Mouse (Mus musculus): Measurements from ENCODE around the gene Znfx1.
A peak's percentile ranks its signal among the peaks of the same experiment; 100 is the strongest.

Gene Znfx1

DNA sequence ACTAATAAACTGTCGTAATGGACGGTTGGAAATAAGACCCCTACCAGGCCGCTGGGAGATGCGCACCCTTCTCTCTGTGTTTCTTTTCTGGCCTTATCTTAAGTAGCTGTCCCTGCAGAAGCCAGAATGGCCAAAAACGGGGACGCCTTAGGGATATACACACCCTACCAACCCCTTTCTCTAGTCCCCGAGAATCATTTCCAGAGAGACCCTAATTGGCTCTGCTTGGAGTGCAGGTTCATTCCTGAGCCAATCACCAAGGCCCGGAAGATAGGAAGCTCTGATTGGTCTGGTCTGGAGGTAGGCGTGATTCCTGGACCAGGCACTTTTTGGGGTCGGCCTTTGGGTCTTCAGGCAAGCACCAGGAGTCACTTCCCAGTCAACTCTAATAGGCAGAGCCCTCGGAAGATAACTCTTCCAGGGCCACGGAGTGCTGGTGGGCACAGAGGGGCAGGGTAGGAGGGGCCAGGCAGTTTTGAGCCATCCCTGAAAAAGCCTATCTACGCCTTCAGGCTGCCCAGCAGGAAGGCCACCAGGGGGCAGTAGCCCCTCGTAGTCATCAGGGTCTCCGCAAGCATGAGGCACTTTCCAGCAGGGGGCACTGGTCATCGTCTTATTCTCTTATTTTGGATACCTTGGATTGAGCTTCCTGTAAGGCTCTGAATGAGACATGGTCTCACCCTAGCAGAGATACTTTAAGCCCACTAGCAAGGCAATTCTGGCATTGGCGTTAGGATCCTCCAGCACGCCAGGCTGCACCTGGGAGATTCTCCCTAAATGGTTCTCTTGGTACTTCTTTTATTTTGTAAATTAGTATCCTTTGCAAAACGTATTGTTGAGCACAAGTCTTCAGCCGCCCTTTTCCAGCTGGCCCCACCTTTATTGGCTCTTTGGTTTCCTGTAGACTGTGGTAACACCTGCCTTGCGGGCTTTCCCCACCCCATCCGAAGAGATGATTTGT lies 9.1 kb upstream of the Znfx1 start:
- peak; percentile 93 for DNase-seq (ENCODE audit: low read depth, low spot score)

GRCm38 (mm10) chr2:167071266-167071640 lies 8.4 kb upstream of the Znfx1 start:
- no peak for DNase-seq (ENCODE audit: low read depth, low spot score)

DNA sequence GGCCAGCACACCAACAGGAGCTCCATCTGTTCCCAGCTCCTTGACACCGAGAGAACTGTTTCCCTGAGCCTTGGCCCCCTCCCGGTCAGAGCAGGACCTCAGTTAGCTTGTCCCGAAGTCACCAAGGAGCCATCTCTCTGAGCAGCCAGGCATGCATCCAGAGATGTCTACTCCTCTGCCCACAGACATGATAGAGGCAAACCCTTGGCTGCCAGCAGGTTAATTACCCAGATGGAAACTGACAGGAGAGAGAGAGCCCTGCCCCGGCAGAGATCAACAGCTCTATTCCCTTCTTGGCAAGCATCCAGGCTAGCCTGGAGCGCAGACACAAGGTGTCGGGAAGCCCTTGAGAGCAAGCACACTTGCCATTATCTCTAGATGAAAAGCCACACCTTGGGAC lies 7.5 kb upstream of the Znfx1 start:
- DNase-seq (ENCODE audit: low read depth, low spot score): no peak

DNA sequence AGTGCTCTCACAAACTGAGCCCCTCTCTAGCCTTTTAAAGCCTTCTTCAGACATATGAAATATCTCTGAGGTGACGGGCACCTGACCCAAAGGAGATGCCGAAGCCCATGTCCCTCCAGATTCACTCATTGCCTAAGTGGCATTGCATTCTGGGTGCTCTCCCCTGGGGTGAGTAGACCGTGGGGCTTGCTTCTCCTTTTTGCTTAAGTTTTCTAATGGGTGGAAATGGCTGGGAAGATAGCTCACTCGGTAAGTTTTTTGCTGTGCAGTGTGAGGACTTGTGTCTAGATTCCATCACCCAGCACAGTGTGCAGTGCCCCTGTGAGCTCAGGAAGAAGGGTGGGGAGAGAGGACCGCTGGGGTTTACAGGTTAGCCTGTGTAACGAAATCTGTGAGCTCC lies 4.8 kb upstream of the Znfx1 start:
- DNase-seq (ENCODE audit: low read depth, low spot score): no peak

DNA sequence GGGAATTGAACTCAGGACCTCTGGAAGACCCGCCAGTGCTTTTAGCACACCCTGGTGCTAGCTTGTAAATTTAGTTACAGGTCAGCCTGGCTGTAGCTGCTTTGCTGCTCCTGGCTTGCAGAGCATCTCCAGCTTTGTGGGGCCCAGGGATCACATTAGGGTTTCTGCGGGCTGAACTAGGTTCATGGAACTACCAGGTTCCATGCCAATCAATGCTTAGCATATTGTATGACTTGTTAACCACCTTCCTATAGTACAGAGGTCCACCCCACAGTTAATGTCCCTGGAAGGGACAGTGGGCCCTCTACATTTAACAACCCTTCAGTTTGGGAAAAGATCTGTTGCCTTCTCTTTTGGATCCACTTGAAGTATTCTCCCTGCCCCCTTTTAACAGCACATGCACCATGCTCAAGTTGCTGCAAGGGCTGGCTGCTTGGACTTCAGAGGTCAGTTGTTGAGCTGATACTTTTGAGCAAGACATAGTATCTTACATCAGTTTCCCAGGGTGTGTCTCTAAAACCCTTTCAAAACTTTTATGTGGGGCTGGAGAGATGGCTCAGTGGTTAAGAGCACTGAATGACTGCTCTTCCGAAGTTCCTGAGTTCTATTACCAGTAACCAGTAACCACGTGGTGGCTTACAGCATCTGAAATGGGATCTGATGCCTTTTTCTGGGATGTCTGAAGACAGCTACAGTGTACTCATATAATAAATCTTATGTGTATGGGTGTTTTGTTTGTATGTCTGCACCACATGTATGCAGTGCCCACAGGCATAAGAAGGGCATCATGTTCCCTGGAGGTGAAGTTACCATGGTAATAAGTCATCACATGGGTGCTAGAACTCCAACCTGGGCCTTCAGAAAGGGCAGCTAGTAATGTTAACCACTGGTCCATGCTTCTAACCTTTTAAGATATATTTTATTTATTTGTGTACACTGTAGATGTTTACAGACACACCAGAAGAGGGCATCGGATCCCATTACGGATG lies 4.0 kb upstream of the Znfx1 start:
- DNase-seq (ENCODE audit: low read depth, low spot score): no peak

DNA sequence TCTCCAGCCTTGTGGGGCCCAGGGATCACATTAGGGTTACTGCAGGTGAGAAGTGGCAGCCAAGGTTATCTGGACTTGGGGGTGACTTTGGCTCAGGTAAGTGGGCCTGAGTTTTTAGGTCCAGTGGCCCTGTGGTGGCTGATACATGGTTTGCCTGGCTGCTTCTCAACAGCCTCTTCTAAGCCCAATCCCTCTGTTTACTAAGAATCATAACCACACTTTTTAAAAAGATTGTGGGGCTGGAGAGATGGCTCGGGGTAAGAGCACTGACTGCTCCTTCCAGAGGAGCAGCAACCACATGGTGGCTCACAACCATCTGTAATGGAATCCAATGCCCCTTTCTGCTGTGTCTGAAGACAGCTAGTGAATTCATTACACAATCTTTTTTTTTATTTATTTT lies 3.2 kb upstream of the Znfx1 start:
- DNase-seq (ENCODE audit: low read depth, low spot score): no peak

DNA sequence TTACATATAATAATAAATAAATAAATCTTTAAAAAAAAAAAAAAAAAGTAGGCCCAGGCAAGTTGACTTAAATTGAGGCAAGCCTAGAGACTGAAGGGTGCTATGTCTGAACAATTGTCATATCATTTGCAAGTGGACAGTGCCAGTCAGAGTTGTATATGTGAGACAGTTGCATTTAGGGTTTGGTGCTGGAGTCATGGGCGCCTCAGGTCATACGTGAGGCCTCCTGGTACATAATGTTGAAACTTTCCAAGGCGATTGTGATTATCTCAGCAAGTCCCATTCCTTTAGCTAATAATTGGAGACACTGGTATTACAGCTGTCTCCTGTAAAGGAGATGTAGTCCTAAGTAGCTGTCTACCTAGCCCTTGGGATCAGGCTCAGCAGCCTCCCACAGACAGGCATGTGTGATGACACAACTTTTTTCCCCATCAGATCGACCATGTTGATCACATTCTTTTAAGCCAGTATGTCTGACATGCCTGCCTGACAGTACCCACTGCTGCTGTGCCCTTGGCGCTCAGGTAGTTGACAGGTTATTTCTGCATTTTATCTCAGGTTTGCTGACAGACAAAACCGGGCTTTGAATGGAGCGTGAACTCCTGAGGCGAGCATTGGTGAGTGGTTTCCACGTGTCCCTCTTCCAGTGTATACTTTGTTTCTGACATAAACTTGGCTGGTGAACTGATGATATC lies 1.9 kb upstream of the Znfx1 start:
- DNase-seq (ENCODE audit: low read depth, low spot score): no peak

- no peak for DNase-seq (ENCODE audit: low read depth, low spot score)
These were observed 1.2 kb upstream of the Znfx1 start for GRCm38 (mm10) chr2:167063906-167064496.

DNA sequence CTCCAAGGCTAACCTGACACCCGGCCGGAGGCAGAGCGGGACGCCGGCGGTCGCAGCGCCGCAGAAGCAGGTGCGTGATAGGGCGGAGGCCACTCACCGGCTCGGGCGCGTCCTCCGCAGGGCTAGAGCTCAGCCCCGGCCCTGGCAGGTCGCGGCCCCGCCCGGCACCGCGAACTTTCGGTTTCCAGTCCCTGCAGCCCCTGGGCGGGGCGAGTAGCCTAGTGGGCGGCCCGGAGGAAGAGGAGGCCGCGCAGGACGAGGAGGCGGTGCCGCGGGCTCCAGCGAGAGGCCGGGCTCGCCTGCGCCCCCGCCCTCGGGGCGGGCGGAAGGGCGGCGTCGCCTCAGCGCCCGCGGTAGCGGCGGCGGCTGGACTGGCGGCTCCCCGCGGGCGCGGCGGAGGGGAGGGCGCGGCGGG lies 311 bp downstream of the Znfx1 start:
- DNase-seq (ENCODE audit: low read depth, low spot score): peak; percentile 64

DNA sequence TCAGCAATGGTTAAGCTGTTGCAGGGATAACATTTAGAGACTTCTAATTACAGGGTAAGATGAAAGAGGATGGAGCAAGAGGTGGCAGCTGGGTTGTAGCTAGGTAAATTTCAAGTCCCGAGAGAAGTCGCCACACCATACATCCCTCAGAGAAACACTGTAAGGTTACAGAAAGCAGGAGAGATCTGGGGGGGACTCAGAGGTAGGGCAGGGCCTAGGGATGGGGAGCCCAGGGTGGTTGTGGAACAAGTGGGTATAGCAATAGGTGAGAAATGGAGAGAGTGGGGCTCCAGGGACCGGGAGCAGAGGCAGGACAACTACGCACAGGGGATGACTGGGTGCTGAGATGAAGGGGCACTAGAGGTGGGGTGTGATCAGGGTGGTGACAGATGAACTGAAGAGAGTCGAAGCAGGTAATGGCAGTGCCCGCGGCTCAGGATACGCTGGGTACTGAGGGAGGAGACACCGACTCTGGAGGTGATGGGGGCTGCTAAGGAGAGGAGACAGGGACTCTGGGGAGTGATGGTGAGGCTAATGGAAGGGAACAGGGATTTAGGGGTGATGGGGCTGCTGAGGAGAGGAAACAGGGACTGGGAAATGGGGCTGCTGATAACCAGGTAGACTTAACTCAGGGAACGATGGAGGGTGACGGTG lies 1.3 kb downstream of the Znfx1 start:
- DNase-seq (ENCODE audit: low read depth, low spot score): no peak

DNA sequence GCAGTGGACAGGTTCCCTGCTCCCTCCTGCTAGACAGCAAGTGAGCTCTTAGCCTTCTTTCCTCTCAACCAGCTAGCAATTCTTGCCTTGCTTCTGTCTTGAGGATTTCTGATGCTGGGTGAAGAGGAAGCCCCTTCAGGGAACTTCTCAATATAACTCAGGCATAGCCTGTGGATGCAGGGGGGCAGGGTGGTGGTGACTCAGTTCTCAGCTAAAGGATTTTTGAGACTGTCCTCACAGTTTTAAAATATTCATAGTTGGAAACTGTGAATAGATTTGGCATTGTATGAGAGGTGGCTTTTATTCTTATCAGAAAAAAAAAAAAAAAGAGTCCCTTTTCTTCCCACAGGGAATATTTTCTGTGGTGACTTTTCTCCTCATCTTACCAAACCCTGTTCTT lies 2.1 kb downstream of the Znfx1 start:
- no peak for DNase-seq (ENCODE audit: low read depth, low spot score)

DNA sequence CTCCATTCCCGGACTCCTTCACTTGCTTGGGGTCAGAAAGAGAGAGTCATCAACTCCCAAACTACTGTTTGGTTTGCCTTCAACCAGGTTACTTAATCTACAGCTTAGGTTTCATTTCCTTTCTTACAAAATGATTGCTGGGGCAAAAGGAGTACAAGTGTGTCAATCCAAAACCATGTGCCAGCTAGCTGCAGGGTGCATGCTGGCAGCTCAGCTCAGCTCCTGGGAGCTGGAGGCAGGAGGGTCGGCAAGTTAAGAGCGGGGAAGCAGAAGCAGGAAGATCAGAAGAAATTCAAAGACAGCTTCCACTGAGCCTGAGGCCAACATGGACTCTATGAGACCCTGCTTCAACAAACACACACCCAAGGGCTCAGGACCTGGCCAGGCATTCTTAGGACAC lies 2.5 kb downstream of the Znfx1 start:
- no peak for DNase-seq (ENCODE audit: low read depth, low spot score)

GRCm38 (mm10) chr2:167059960-167060359 lies 2.9 kb downstream of the Znfx1 start:
- no peak for DNase-seq (ENCODE audit: low read depth, low spot score)

- no peak for DNase-seq (ENCODE audit: low read depth, low spot score)
These were observed 3.3 kb downstream of the Znfx1 start for GRCm38 (mm10) chr2:167059536-167059935.

DNA sequence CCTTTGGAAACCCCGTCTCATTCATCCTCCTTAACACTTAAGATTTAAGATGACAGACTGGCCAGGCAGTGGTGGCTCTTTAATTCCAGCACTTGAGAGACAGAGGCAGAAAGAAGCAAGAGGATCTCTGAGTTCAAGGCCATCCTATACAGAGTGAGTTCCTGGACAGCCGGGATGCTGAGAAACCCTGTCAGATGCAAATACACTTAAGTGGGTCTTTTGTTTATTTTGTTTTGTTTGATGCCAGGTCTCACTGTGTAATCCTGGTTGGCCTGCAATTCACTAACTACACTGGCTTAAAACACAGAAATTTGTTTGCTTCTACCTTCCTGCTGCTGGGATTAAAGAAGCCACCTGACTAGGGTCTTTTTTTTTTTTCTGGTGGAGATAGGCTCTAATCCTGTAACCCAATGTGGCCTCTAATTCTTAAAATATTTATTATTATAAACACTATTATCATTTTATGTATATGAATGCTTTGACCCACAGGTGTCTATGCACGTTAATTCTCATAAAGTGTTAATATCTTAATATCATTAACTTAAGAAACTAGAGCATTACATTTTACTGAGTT lies 3.9 kb downstream of the Znfx1 start:
- DNase-seq (ENCODE audit: low read depth, low spot score): no peak

GRCm38 (mm10) chr2:167058201-167058600 lies 4.6 kb downstream of the Znfx1 start:
- no peak for DNase-seq (ENCODE audit: low read depth, low spot score)

GRCm38 (mm10) chr2:167056942-167057323 lies 5.9 kb downstream of the Znfx1 start:
- DNase-seq (ENCODE audit: low read depth, low spot score): no peak

DNA sequence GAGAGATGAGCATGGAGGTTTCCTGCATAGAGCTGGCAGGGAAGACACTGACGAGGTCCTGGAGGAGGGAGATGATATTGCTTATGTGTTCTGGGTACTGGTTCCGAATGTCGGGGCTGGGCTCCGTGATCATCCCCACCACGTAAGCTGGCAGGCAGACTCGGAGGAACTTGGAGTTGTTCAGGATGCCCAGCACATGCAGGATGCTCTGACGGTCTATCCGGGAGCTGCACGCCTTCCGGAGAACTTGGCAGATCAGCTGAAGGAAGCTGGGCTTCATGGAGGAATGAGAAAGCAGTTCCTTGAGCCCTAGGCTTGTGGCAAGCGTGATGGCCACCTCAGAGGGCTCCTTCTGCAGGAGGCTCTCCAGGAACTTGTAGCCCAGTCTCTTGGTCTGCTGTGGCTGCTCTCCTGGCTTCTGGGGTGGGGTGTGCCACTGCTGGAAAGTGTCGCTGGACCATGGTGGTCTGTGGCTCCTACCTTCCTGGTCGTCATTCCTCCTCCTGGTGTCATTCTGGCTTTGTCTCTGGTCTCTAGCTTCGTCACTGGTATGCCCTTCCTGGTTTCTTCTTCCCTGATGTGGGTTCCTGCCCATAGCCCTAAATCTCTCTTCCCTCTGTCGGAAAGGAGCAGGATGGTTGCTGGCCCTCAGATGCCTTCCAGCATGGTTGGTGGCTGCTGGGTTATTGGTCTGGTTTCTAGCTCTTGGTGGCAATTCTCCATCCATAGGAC lies 6.4 kb downstream of the Znfx1 start:
- no peak for DNase-seq (ENCODE audit: low read depth, low spot score)

GRCm38 (mm10) chr2:167055386-167055785 lies 7.4 kb downstream of the Znfx1 start:
- DNase-seq (ENCODE audit: low read depth, low spot score): no peak

All from brain, embryonic 18.5 days (tissue).